Mouse (Mus musculus): ENCODE results near the gene Ccm2. TPM values are rescaled to one million over a fixed set of nuclear protein-coding genes. Genes with fewer than 3 reads are reported as not detected.

The Ccm2 gene
- polyA plus RNA-seq, 1 experiment: 450 TPM

- peak; percentile 69 for TF ChIP-seq POLR2A (IDR thresholded peaks at IDR 0.05; ENCODE audit: control insufficient read depth, extremely low read depth, insufficient read depth, low read length, poor library complexity)
- TF ChIP-seq CTCF (IDR thresholded peaks at IDR 0.05; ENCODE audit: borderline replicate concordance, control insufficient read depth, extremely low read depth, insufficient read depth, low read length, poor library complexity): peak; percentile 93
- Histone ChIP-seq H3K27me3 (ENCODE audit: control insufficient read depth, insufficient read depth, low read length) (no peaks in the 10 kb centered on the region), H3K4me3 (ENCODE audit: control insufficient read depth, insufficient read depth, low read length) (peak overlapping the region; percentile 71), H3K36me3 (ENCODE audit: control insufficient read depth, insufficient read depth, low read length) (peaks cover 19% of the 10 kb centered on the region), H3K4me1 (replicated peaks; ENCODE audit: control insufficient read depth, insufficient read depth, low read length) (peaks cover 9% of the 10 kb centered on the region), H3K27ac (ENCODE audit: control insufficient read depth, insufficient read depth, low read length) (peak overlapping the region; percentile 52)
- DNase-seq: peak; percentile 96
- under 1% methylated on average over 51 of the region's 51 CpGs for WGBS
These were observed 18.3 kb upstream of the Ccm2 start for GRCm38 (mm10) chr11:6528186-6529006.

DNA sequence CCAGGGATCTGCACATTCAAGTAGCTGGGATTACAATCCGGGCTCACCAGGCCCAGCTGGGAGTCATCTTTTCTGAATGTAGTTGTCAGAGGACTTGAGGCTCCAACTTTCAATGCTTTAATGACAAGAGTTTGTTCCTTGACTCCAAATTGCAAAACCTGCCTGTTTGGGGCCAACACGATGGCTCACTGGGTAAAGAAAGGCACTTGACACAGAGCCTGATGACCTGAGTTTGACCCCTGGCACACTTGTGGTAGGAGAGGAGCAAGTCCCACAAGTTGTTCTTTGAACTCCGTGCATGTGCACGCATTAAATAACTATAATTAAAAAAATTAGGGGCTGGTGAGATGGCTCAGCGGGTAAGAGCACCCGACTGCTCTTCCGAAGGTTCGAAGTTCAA, 16.7 kb upstream of the Ccm2 start:
- 90% methylated on average over 8 of the region's 8 CpGs for WGBS
- DNase-seq: no peak
- TF ChIP-seq CTCF (IDR thresholded peaks at IDR 0.05; ENCODE audit: borderline replicate concordance, control insufficient read depth, extremely low read depth, insufficient read depth, low read length, poor library complexity): no peak
- no peak for TF ChIP-seq POLR2A (IDR thresholded peaks at IDR 0.05; ENCODE audit: control insufficient read depth, extremely low read depth, insufficient read depth, low read length, poor library complexity)
- no peak overlapping the region for H3K4me3 ChIP-seq (ENCODE audit: control insufficient read depth, insufficient read depth, low read length)
- H3K4me1 ChIP-seq (replicated peaks; ENCODE audit: control insufficient read depth, insufficient read depth, low read length): peaks cover 9% of the 10 kb centered on the region
- H3K27ac ChIP-seq (ENCODE audit: control insufficient read depth, insufficient read depth, low read length): no peak overlapping the region
- H3K27me3 ChIP-seq (ENCODE audit: control insufficient read depth, insufficient read depth, low read length): no peaks in the 10 kb centered on the region
- peaks cover 15% of the 10 kb centered on the region for H3K36me3 ChIP-seq (ENCODE audit: control insufficient read depth, insufficient read depth, low read length)

- H3K36me3 ChIP-seq (ENCODE audit: control insufficient read depth, insufficient read depth, low read length): peaks cover 8% of the 10 kb centered on the region; the same call in 1 of the 2 replicates
- H3K27ac ChIP-seq (ENCODE audit: control insufficient read depth, insufficient read depth, low read length): no peak overlapping the region
- H3K27me3 ChIP-seq (ENCODE audit: control insufficient read depth, insufficient read depth, low read length): no peaks in the 10 kb centered on the region
- H3K4me1 ChIP-seq (replicated peaks; ENCODE audit: control insufficient read depth, insufficient read depth, low read length): peaks cover 9% of the 10 kb centered on the region
- H3K4me3 ChIP-seq (ENCODE audit: control insufficient read depth, insufficient read depth, low read length): no peak overlapping the region
- DNase-seq: no peak
- TF ChIP-seq CTCF (IDR thresholded peaks at IDR 0.05; ENCODE audit: borderline replicate concordance, control insufficient read depth, extremely low read depth, insufficient read depth, low read length, poor library complexity): no peak
- TF ChIP-seq POLR2A (IDR thresholded peaks at IDR 0.05; ENCODE audit: control insufficient read depth, extremely low read depth, insufficient read depth, low read length, poor library complexity): no peak
- 89% methylated on average over 3 of the region's 3 CpGs for WGBS
These were observed 15.9 kb upstream of the Ccm2 start for GRCm38 (mm10) chr11:6530746-6531145.

DNA sequence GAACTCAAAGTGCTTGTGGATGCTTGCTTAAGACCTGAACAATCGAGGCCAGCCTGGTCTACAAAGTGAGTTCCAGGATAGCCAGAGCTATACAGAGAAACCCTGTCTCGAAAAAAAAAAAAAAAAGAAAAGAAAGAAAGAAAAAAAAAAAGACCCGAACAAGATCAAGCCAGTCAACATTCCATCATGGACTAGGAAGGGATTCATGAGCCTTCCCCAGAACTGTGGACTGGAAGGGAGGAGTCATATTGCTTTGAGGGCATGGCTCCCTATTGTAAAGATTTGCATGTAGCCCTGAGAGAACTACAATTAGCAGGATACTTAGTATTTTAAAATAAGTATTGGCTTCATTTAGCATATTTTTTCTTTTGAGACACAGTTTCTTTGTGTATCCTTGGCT, 2.0 kb upstream of the Ccm2 start:
- H3K27ac ChIP-seq (ENCODE audit: control insufficient read depth, insufficient read depth, low read length): no peak overlapping the region
- H3K4me1 ChIP-seq (replicated peaks; ENCODE audit: control insufficient read depth, insufficient read depth, low read length): peaks cover 8% of the 10 kb centered on the region
- DNase-seq: no peak
- H3K27me3 ChIP-seq (ENCODE audit: control insufficient read depth, insufficient read depth, low read length): no peaks in the 10 kb centered on the region
- 93% methylated on average over 3 of the region's 3 CpGs for WGBS
- TF ChIP-seq POLR2A (IDR thresholded peaks at IDR 0.05; ENCODE audit: control insufficient read depth, extremely low read depth, insufficient read depth, low read length, poor library complexity): no peak
- no peak for TF ChIP-seq CTCF (IDR thresholded peaks at IDR 0.05; ENCODE audit: borderline replicate concordance, control insufficient read depth, extremely low read depth, insufficient read depth, low read length, poor library complexity)
- no peaks in the 10 kb centered on the region for H3K36me3 ChIP-seq (ENCODE audit: control insufficient read depth, insufficient read depth, low read length)
- H3K4me3 ChIP-seq (ENCODE audit: control insufficient read depth, insufficient read depth, low read length): no peak overlapping the region

- WGBS: 95% methylated on average over 4 of the region's 4 CpGs
- DNase-seq: no peak
- H3K4me3 ChIP-seq (ENCODE audit: control insufficient read depth, insufficient read depth, low read length): no peak overlapping the region
- no peaks in the 10 kb centered on the region for H3K36me3 ChIP-seq (ENCODE audit: control insufficient read depth, insufficient read depth, low read length)
- H3K4me1 ChIP-seq (replicated peaks; ENCODE audit: control insufficient read depth, insufficient read depth, low read length): peaks cover 8% of the 10 kb centered on the region
- no peaks in the 10 kb centered on the region for H3K27me3 ChIP-seq (ENCODE audit: control insufficient read depth, insufficient read depth, low read length)
- no peak overlapping the region for H3K27ac ChIP-seq (ENCODE audit: control insufficient read depth, insufficient read depth, low read length)
- TF ChIP-seq POLR2A (IDR thresholded peaks at IDR 0.05; ENCODE audit: control insufficient read depth, extremely low read depth, insufficient read depth, low read length, poor library complexity) (no peak), CTCF (IDR thresholded peaks at IDR 0.05; ENCODE audit: borderline replicate concordance, control insufficient read depth, extremely low read depth, insufficient read depth, low read length, poor library complexity) (no peak)
These were observed 1.4 kb upstream of the Ccm2 start for GRCm38 (mm10) chr11:6545186-6545856.

DNA sequence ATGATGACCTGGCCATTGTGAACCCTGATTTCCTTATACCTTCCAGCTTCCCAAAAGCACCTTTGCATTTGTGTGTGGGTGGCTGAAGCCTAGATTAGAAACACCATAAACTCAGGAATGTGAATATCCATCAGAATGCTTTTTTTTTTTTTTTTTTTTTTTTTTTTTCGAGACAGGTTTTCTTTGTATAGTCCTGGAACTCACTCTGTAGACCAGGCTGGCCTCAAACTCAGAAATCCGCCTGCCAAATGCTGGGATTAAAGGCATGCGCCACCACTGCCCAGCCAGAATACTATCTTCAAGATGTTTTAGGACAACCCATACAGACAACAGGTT, 862 bp upstream of the Ccm2 start:
- Histone ChIP-seq H3K27ac (ENCODE audit: control insufficient read depth, insufficient read depth, low read length) (peak overlapping the region; percentile 45; the same call in 1 of the 2 replicates), H3K27me3 (ENCODE audit: control insufficient read depth, insufficient read depth, low read length) (no peaks in the 10 kb centered on the region), H3K4me1 (replicated peaks; ENCODE audit: control insufficient read depth, insufficient read depth, low read length) (peaks cover 8% of the 10 kb centered on the region), H3K36me3 (ENCODE audit: control insufficient read depth, insufficient read depth, low read length) (no peaks in the 10 kb centered on the region), H3K4me3 (ENCODE audit: control insufficient read depth, insufficient read depth, low read length) (0 out of 2 replicates have a peak overlapping the region, but pooled peaks have one; percentile 42)
- TF ChIP-seq CTCF (IDR thresholded peaks at IDR 0.05; ENCODE audit: borderline replicate concordance, control insufficient read depth, extremely low read depth, insufficient read depth, low read length, poor library complexity) (no peak), POLR2A (IDR thresholded peaks at IDR 0.05; ENCODE audit: control insufficient read depth, extremely low read depth, insufficient read depth, low read length, poor library complexity) (no peak)
- 32% methylated on average over 3 of the region's 3 CpGs for WGBS
- no peak for DNase-seq
